Mouse (Mus musculus): ENCODE data around the gene Ngb. TPM values are rescaled to one million over a fixed set of nuclear protein-coding genes. Genes with fewer than 3 reads are reported as not detected.

Ngb gene
- polyA plus RNA-seq, 1 experiment = 0.06 TPM

DNA sequence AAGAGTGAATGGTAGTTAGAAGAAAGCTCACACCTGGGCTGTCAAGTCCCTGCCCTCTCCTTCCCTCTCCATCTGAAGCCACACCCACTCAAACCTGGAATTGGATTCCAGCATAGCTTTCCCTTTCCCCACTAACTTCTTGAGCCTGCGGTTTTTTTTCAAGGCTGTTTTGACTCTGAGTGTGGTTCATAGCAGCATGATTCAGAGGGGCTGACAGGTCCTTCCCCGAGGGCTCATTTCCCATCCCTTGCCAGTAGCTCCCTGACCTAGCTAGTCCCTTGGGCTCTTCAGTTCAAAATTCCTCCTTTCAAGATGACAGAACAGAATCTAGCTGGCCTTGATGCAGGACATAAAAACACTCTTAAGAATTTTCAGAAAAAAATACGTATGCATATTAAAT, 54.8 kb downstream of the Ngb start:
- H3K27me3 ChIP-seq (ENCODE audit: control insufficient read depth, insufficient read depth, insufficient read length) = peaks cover 46% of the 10 kb centered on the region
- no peak overlapping the region for H3K4me3 ChIP-seq (ENCODE audit: insufficient read depth, poor library complexity, severe bottlenecking)
- H3K36me3 ChIP-seq (ENCODE audit: control insufficient read depth, insufficient read depth) = no peaks in the 10 kb centered on the region
- no peak overlapping the region for H3ac ChIP-seq (ENCODE audit: control insufficient read depth, insufficient read length, low read depth)
- no peaks in the 10 kb centered on the region for H3K79me2 ChIP-seq (ENCODE audit: control insufficient read depth, insufficient read depth)
- TF ChIP-seq CTCF (IDR thresholded peaks at IDR 0.05; ENCODE audit: control insufficient read depth, insufficient read depth, insufficient read length) (no peak), USF1 (IDR thresholded peaks at IDR 0.05; ENCODE audit: low read depth) (no peak), MAX (IDR thresholded peaks at IDR 0.05) (no peak), CEBPB (IDR thresholded peaks at IDR 0.05; ENCODE audit: low read depth) (no peak), FOSL1 (IDR thresholded peaks at IDR 0.05; ENCODE audit: insufficient read depth, low read length, poor library complexity, severe bottlenecking) (no peak), MYOG (IDR thresholded peaks at IDR 0.05; ENCODE audit: control insufficient read depth, extremely low read depth, insufficient read length) (no peak), MYOD1 (IDR thresholded peaks at IDR 0.05; ENCODE audit: control insufficient read depth, insufficient read length, low read depth) (no peak)
- H3K79me3 ChIP-seq (ENCODE audit: low read depth) = no peaks in the 10 kb centered on the region

Other genes starting within 250 kb of the Ngb start
- gene Irf2bpl, start 217.7 kb downstream of the Ngb start, polyA plus RNA-seq (2012; fragmentation: generic; extraction: Trizol) = 49.7 TPM
- gene Cipc, start 155.5 kb downstream of the Ngb start, polyA plus RNA-seq (2012; fragmentation: generic; extraction: Trizol) = 12.0 TPM
- gene Zdhhc22, start 112.1 kb downstream of the Ngb start, polyA plus RNA-seq (2012; fragmentation: generic; extraction: Trizol) = not detected
- not detected for gene Tmem63c, start 81.2 kb downstream of the Ngb start, polyA plus RNA-seq (2012; fragmentation: generic; extraction: Trizol)
- 28.4 TPM for gene Gstz1, start 44.6 kb upstream of the Ngb start, polyA plus RNA-seq (2012; fragmentation: generic; extraction: Trizol)
- 9.8 TPM for gene Pomt2, start 45.4 kb upstream of the Ngb start, polyA plus RNA-seq (2012; fragmentation: generic; extraction: Trizol)
- gene Samd15, start 97.2 kb upstream of the Ngb start, polyA plus RNA-seq (2012; fragmentation: generic; extraction: Trizol) = 0.26 TPM
- 2.6 TPM for gene Tmed8, start 97.9 kb upstream of the Ngb start, polyA plus RNA-seq (2012; fragmentation: generic; extraction: Trizol)
- 0.18 TPM for gene Noxred1, start 136.2 kb upstream of the Ngb start, polyA plus RNA-seq (2012; fragmentation: generic; extraction: Trizol)
- 23.2 TPM for gene Vipas39, start 163.7 kb upstream of the Ngb start, polyA plus RNA-seq (2012; fragmentation: generic; extraction: Trizol)
- gene Ahsa1, start 163.9 kb upstream of the Ngb start, polyA plus RNA-seq (2012; fragmentation: generic; extraction: Trizol) = 226 TPM
- 0.18 TPM for gene Ism2, start 197.2 kb upstream of the Ngb start, polyA plus RNA-seq (2012; fragmentation: generic; extraction: Trizol)

All from C2C12 (cell line).